Mouse (Mus musculus) liver, embryonic 16.5 days (tissue): Measurements from ENCODE around the gene Pigk. TPM values are rescaled to one million over a fixed set of nuclear protein-coding genes. Genes with fewer than 3 reads are reported as not detected.

ENCODE experiments used
- ATAC-seq: fragments of 200-750 bp; cut with Nextera tagmentation; 2 replicates; pipeline ENCODE4 v1.8.0; 2017; ENCODE audit warnings: low read depth, mild to moderate bottlenecking, moderate number of reproducible peaks, moderate library complexity
- H3K27ac ChIP-seq: fragments of 300-500 bp; sonication (generic); 2 replicates; pipeline ENCODE4 v1.5.1; 2014; ENCODE audit warnings: mild to moderate bottlenecking, low read length
- H3K27me3 ChIP-seq: fragments of 300-500 bp; sonication (generic); 2 replicates; pipeline ENCODE4 v1.6.1; 2014; ENCODE audit warnings: low read depth, low read length, mixed read lengths; ENCODE audit not compliant: control insufficient read depth, insufficient read depth
- H3K36me3 ChIP-seq: fragments of 300-500 bp; sonication (generic); 2 replicates; pipeline ENCODE4 v1.6.1; 2014; ENCODE audit warnings: mild to moderate bottlenecking; ENCODE audit not compliant: control insufficient read depth, insufficient read depth
- H3K4me1 ChIP-seq: fragments of 300-500 bp; sonication (generic); 2 replicates; pipeline ENCODE4 v1.6.1; 2014; ENCODE audit warnings: low read depth, low read length, mixed read lengths; ENCODE audit not compliant: control insufficient read depth
- H3K4me2 ChIP-seq: fragments of 300-500 bp; sonication (generic); 2 replicates; pipeline ENCODE4 v1.6.1; 2014; ENCODE audit warnings: low read depth, low read length, mixed read lengths
- H3K4me3 ChIP-seq: fragments of 300-500 bp; sonication (generic); 2 replicates; pipeline ENCODE4 v1.5.1; 2014; ENCODE audit warnings: low read depth, mild to moderate bottlenecking, low read length
- H3K9ac ChIP-seq: fragments of 300-500 bp; sonication (generic); 2 replicates; pipeline ENCODE4 v1.6.1; 2014; ENCODE audit warnings: low read depth, low read length
- H3K9me3 ChIP-seq: fragments of 300-500 bp; sonication (generic); replicated peaks from 2 replicates; pipeline ENCODE4 v1.6.1; 2016; ENCODE audit warnings: low read length; ENCODE audit not compliant: control insufficient read depth
- WGBS: fragments of 180-500 bp; shearing (Covaris S2); extraction: QIAGEN DNeasy Blood & Tissue Kit; methylation state at CpG from one replicate; pipeline ENCODE4 v1.1.7; 2014; ENCODE audit not compliant: insufficient replicate concordance; 5-methylcytosine and 5-hydroxymethylcytosine counted together
- polyA plus RNA-seq: library from polyadenylated mRNA; unstranded; fragments of >200 nt; fragmentation: Nextera tagmentation; extraction: Ambion mirVana; gene quantifications from 2 replicates; pipeline ENCODE4 v1.2.1, GENCODE M21; 2015

The Pigk gene
- polyA plus RNA-seq, 1 experiment from 2014 or later = 22.1 TPM

DNA sequence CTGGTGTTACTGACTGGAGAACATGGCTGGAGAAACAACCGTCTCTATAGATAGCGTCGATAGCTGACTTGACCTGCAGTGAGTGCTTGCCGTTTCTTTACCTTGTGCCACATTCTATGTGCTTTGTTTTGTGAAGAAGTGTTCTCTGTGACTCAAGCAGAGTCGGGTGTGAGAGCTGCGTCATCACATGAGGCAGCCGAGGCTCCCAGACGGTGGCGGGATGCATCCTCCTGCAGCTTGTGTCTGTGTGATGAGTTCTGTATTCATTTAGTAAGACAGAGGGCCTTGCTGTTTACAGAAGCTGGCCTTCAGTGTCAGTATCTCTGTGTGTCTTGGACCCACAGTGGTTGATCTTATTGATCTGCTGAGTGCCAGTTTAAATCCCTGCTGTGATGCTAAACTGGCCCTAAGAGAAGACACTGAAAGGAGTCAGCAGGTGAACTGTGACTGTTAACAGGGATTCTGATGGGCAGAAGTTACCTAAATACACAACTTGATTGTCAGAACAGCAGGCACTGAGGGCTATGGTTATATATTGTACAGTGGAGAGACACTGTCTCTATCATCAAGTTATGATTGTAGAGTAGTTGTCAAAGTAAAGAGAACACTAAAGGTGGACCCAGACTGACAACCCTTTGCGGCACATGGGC, 21.8 kb downstream of the Pigk start:
- no peak overlapping the region for H3K27ac ChIP-seq
- H3K36me3 ChIP-seq = no peaks in the 10 kb centered on the region
- H3K27me3 ChIP-seq = no peaks in the 10 kb centered on the region
- H3K4me1 ChIP-seq = peaks cover 7% of the 10 kb centered on the region
- WGBS = 68% methylated on average over 10 of the region's 10 CpGs
- H3K4me3 ChIP-seq = no peak overlapping the region
- no peaks in the 10 kb centered on the region for H3K9me3 ChIP-seq
- H3K4me2 ChIP-seq = no peak overlapping the region
- no peak overlapping the region for H3K9ac ChIP-seq
- no peak for ATAC-seq

GRCm38 (mm10) chr3:152744301-152744700, 30.4 kb downstream of the Pigk start:
- Histone ChIP-seq H3K4me1 (peaks cover 7% of the 10 kb centered on the region), H3K9ac (no peak overlapping the region), H3K9me3 (no peaks in the 10 kb centered on the region), H3K4me2 (no peak overlapping the region), H3K27me3 (no peaks in the 10 kb centered on the region), H3K27ac (no peak overlapping the region), H3K4me3 (no peak overlapping the region), H3K36me3 (no peaks in the 10 kb centered on the region)
- WGBS = 81% methylated on average over 12 of the region's 12 CpGs
- no peak for ATAC-seq

DNA sequence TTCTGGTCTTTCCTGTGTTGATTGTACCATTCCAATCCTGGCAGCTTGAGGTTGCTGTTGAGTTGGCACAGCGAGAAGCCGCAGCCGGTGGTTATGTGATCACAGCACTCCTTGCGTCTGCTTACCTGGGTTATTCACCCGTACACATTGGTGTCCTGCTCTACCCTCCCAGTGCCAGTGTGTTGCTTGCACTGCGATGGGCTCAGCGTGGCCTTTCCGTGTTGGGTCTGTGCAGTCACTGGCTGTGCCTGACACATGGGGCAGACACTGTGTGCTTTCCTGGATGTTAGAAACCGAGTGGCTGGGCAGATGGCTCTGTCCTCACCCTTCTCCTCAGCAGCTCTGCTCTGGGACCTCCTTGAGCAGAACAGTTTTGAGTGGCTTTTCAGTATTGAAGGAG, 31.7 kb downstream of the Pigk start:
- Histone ChIP-seq H3K36me3 (no peaks in the 10 kb centered on the region), H3K9me3 (no peaks in the 10 kb centered on the region), H3K27ac (no peak overlapping the region), H3K4me2 (no peak overlapping the region), H3K9ac (no peak overlapping the region), H3K27me3 (no peaks in the 10 kb centered on the region), H3K4me3 (no peak overlapping the region), H3K4me1 (peaks cover 16% of the 10 kb centered on the region)
- 84% methylated on average over 9 of the region's 9 CpGs for WGBS
- no peak for ATAC-seq

DNA sequence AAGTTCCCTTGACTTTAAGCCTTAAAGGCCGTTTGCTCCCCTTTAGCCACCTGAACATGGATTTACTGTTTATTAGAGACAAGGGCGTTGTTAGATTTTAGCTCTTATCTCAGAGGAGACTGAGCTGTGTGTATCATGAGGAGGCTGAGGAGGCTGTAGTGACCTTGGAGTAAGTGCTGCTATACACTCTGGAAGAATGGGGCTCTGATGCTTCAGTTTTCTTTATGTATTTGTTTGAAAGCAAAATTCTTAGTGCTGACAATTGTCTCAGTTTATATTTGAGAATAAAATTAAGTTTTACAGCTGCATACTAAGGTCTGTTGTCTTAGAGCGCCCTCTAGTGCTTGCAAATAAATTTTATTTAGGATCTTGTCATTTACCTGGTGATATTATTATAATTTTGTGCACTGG, 35.6 kb downstream of the Pigk start:
- H3K4me1 ChIP-seq = peaks cover 29% of the 10 kb centered on the region
- no peaks in the 10 kb centered on the region for H3K27me3 ChIP-seq
- H3K4me3 ChIP-seq = 0 out of 2 replicates have a peak overlapping the region, but pooled peaks have one; percentile 20
- WGBS = 13% methylated on average over 3 of the region's 3 CpGs
- H3K27ac ChIP-seq = no peak overlapping the region
- peak; percentile 89 for ATAC-seq
- no peak overlapping the region for H3K9ac ChIP-seq
- H3K36me3 ChIP-seq = peaks cover 2% of the 10 kb centered on the region
- H3K9me3 ChIP-seq = no peaks in the 10 kb centered on the region; the same call in 1 of the 2 replicates
- H3K4me2 ChIP-seq = peak overlapping the region; percentile 48

GRCm38 (mm10) chr3:152749881-152750280, 36.0 kb downstream of the Pigk start:
- H3K4me3 ChIP-seq = 0 out of 2 replicates have a peak overlapping the region, but pooled peaks have one; percentile 20
- H3K4me2 ChIP-seq = peak overlapping the region; percentile 48
- no peaks in the 10 kb centered on the region; the same call in 1 of the 2 replicates for H3K9me3 ChIP-seq
- H3K36me3 ChIP-seq = peaks cover 2% of the 10 kb centered on the region
- peaks cover 29% of the 10 kb centered on the region for H3K4me1 ChIP-seq
- 20% methylated on average over 2 of the region's 2 CpGs for WGBS
- H3K9ac ChIP-seq = no peak overlapping the region
- no peaks in the 10 kb centered on the region for H3K27me3 ChIP-seq
- H3K27ac ChIP-seq = no peak overlapping the region; the same call in 1 of the 2 replicates
- ATAC-seq = peak; percentile 81

DNA sequence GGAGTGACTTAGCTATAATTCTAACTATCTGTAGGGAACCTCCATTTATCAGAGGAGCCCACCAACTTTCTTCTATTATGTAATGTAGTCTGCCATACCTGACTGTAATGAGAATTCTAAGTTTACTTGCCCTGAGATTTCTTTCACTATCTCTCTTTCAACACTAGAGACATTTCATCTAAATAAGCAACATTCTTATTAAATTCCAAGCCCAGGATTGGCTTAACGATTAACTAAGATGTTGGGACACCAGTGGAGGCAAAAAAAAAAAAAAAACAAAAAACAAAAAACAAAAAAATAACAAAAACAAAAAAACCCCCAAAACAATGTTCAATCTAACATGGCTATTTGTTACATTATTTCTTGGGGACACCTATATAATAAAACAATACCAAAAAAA, 39.0 kb downstream of the Pigk start:
- Histone ChIP-seq H3K4me3 (no peak overlapping the region), H3K9ac (no peak overlapping the region), H3K36me3 (peaks cover 2% of the 10 kb centered on the region), H3K4me2 (0 out of 2 replicates have a peak overlapping the region, but pooled peaks have one; percentile 35), H3K9me3 (no peaks in the 10 kb centered on the region; the same call in 1 of the 2 replicates), H3K27me3 (no peaks in the 10 kb centered on the region), H3K4me1 (peaks cover 60% of the 10 kb centered on the region), H3K27ac (no peak overlapping the region)
- 87% methylated on average over 1 of the region's 1 CpGs for WGBS
- ATAC-seq = no peak

DNA sequence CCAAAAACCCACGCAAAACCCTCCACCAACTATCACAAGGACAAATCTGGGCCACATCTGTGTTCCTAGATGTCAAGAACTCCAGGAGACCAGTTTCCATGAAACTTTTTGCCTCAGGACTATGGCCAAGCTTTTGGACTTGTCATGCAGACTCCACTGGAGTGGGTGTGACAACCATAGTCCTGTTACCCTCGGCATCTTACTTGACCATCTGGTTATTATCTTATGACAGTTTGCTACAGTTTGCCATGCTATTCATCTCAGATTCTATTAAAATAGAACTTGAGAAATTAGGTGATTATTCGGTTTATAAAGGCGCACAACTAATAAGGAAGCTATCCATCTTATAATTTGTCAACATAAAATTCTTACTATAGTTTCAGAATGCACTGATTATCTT, 39.4 kb downstream of the Pigk start:
- H3K4me1 ChIP-seq = peaks cover 63% of the 10 kb centered on the region
- H3K27me3 ChIP-seq = no peaks in the 10 kb centered on the region
- no peak overlapping the region for H3K27ac ChIP-seq
- no peaks in the 10 kb centered on the region; the same call in 1 of the 2 replicates for H3K9me3 ChIP-seq
- no peak overlapping the region for H3K9ac ChIP-seq
- no peak for ATAC-seq
- H3K4me2 ChIP-seq = peak overlapping the region; percentile 35; the same call in 1 of the 2 replicates
- 52% methylated on average over 4 of the region's 4 CpGs for WGBS
- H3K4me3 ChIP-seq = no peak overlapping the region
- peaks cover 2% of the 10 kb centered on the region for H3K36me3 ChIP-seq

GRCm38 (mm10) chr3:152753920-152754764, 40.2 kb downstream of the Pigk start:
- Histone ChIP-seq H3K4me3 (no peak overlapping the region), H3K9me3 (no peaks in the 10 kb centered on the region; the same call in 1 of the 2 replicates), H3K27ac (peak overlapping the region; percentile 3; the same call in 1 of the 2 replicates), H3K27me3 (no peaks in the 10 kb centered on the region), H3K4me2 (no peak overlapping the region), H3K36me3 (peaks cover 2% of the 10 kb centered on the region), H3K4me1 (peaks cover 64% of the 10 kb centered on the region), H3K9ac (no peak overlapping the region)
- ATAC-seq = no peak
- whole genome bisulfite sequencing = 77% methylated on average over 14 of the region's 14 CpGs

- peak overlapping the region; percentile 77 for H3K27ac ChIP-seq
- H3K4me1 ChIP-seq = peaks cover 53% of the 10 kb centered on the region
- WGBS = 28% methylated on average over 7 of the region's 7 CpGs
- peaks cover 2% of the 10 kb centered on the region for H3K36me3 ChIP-seq
- H3K27me3 ChIP-seq = no peaks in the 10 kb centered on the region
- no peak overlapping the region for H3K4me3 ChIP-seq
- H3K9me3 ChIP-seq = no peaks in the 10 kb centered on the region; the same call in 1 of the 2 replicates
- H3K9ac ChIP-seq = peak overlapping the region; percentile 40
- ATAC-seq = peak; percentile 55
- peak overlapping the region; percentile 17 for H3K4me2 ChIP-seq
These were observed 41.6 kb downstream of the Pigk start for GRCm38 (mm10) chr3:152755515-152755914.
